Mouse (Mus musculus) layer of hippocampus, adult 18-20 months (tissue): ENCODE results near the gene Gjb5. TPM values are rescaled to one million over a fixed set of nuclear protein-coding genes. Genes with fewer than 3 reads are reported as not detected.

Source experiments
- DNase-seq, 2 experiments: peaks; one replicate each; pipeline ENCODE4 v3.0.0; 2022; ENCODE audit warnings: low spot score in 2 of 2
- total RNA-seq, 2 experiments: library from RNA; stranded (reverse); gene quantifications; 2 replicates each; pipeline ENCODE4 v1.2.3; 2021

Gene Gjb5
- total RNA-seq, 2 experiments from 2014 or later: not detected

DNA sequence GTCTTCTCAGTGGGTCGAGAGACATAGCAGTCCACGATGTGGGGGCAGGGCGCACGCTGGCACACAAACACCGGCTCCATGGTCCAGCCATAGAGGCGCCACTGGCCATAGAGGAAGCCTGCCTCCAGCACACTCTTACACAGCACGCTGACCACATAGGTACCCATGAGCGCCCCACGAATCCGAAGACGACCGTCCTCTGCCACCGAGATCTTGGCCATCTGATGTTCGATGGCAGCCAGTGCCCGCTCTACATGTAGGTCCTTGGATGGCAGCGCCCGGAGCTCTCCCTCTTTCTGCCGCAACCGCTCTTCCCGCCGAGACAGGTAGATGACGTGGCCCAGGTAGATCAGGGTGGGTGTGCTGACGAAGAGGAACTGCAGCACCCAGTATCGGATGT is 45.6 kb downstream of the Gjb5 start:
- no peak for DNase-seq

DNA sequence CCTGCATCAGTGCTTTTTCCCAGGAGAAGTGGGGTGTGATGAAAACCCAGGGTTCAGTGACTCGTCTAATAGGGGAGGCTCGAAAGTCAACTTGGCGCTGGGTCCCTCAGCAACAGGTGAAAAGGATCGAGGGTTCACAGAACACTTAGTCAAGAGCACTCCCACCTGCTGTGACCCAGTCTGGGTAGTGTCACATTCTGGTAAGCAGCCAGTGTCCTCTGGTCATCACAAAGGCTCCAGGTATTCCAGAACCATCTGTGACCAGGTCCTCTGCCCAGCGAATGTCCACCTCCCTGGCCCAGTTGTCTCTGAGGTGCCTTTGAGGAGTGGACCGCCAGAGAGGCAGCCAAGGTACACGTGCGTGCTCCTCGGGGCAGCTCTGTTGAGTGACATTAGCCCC is 46.4 kb downstream of the Gjb5 start:
- no peak for DNase-seq

DNA sequence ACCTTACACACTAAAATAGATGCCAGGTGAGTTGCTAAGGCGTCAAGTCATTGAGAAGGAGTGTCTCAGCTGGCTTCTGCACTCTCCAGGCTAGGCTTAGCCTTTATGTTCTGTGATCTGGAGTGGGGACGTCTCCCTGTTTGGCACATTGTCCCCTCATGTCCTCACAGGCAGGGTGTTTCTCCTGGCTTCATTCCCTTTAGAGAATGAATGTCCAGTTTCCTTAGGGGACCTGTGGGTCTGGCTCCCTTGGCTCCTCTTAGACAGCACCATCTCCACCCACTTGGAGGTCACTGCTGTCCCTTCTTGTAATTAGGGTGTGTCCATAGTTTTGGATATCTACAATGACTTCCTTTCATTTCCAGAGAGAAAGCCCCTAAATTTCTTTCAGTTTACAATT is 51.1 kb downstream of the Gjb5 start:
- DNase-seq: no peak

Other genes with a start within 250 kb of the Gjb5 start
- gene Tmem35b, start 234.5 kb downstream of the Gjb5 start, total RNA-seq: 1 to 10 TPM; 4.3 to 4.6 TPM
- 100 to 1,000 TPM; 285 to 286 TPM for gene Dlgap3, start 189.0 kb downstream of the Gjb5 start, total RNA-seq
- 10 to 100 TPM; 49.3 to 51.7 TPM for gene Smim12, start 114.4 kb downstream of the Gjb5 start, total RNA-seq
- gene Gja4, start 44.1 kb downstream of the Gjb5 start, total RNA-seq: 1 to 10 TPM; 1.5 to 1.7 TPM
- under 1 TPM; 0.18 to 0.25 TPM for gene Gjb3, start 27.3 kb downstream of the Gjb5 start, total RNA-seq
- not detected for gene Gjb4, start 4.1 kb downstream of the Gjb5 start, total RNA-seq